Mouse (Mus musculus) CH12.LX (cell line): ENCODE measurements around the gene Col24a1.

Experiments
- BHLHE40 ChIP-seq: IDR thresholded peaks from 2 replicates; pipeline ENCODE4 v1.6.1; 2011; ENCODE audit warnings: mild to moderate bottlenecking, low read depth, low read length, improper control_type of control experiment
- CTCF ChIP-seq, 2 experiments: IDR thresholded peaks in 1 of 2; conservative IDR thresholded peaks in 1 of 2; 2 replicates each; pipeline ENCODE4 v1.5.1; 2011 to 2012; ENCODE audit warnings: low read depth in 2 of 2, low read length in 2 of 2, improper control_type of control experiment in 1 of 2, inconsistent platforms in 1 of 2, mild to moderate bottlenecking in 1 of 2, moderate library complexity in 1 of 2
- HCFC1 ChIP-seq: IDR thresholded peaks from 2 replicates; pipeline ENCODE4 v1.6.1; 2012; ENCODE audit warnings: low read depth, mild to moderate bottlenecking, inconsistent platforms, low read length, improper control_type of control experiment
- MAFK ChIP-seq: IDR thresholded peaks from 2 replicates; pipeline ENCODE4 v1.6.1; 2011; ENCODE audit warnings: low read length, improper control_type of control experiment; ENCODE audit not compliant: insufficient replicate concordance
- POLR2A ChIP-seq: IDR thresholded peaks from 2 replicates; pipeline ENCODE4 v1.6.1; 2011; ENCODE audit warnings: low read depth, mild to moderate bottlenecking, improper control_type of control experiment, low read length
- SMC3 ChIP-seq: IDR thresholded peaks from 2 replicates; pipeline ENCODE4 v1.6.1; 2011; ENCODE audit warnings: low read depth, low read length, improper control_type of control experiment
- UBTF ChIP-seq: IDR thresholded peaks from 2 replicates; pipeline ENCODE4 v1.6.1; 2012; ENCODE audit warnings: low read depth, mild to moderate bottlenecking, inconsistent platforms, low read length, improper control_type of control experiment, moderate library complexity
- USF1 ChIP-seq: IDR thresholded peaks from 2 replicates; pipeline ENCODE4 v1.6.1; 2014; ENCODE audit warnings: low read depth, mild to moderate bottlenecking, inconsistent platforms, low read length, improper control_type of control experiment

- no peak for TF ChIP-seq MAFK
- TF ChIP-seq POLR2A: no peak
- no peak for TF ChIP-seq UBTF
- TF ChIP-seq CTCF (conservative IDR thresholded peaks at IDR 0.05 in 1 of 2, IDR thresholded peaks at IDR 0.05 in 1 of 2; ENCODE audit: low read depth in 2 of 2, low read length in 2 of 2): no peak
- no peak for TF ChIP-seq HCFC1
- no peak for TF ChIP-seq BHLHE40
- TF ChIP-seq SMC3: no peak
- no peak for TF ChIP-seq USF1
These were observed 267.8 kb downstream of the Col24a1 start for GRCm38 (mm10) chr3:145560117-145560516.
